Mouse (Mus musculus) neural tube, embryonic 10.5 days (tissue): ENCODE measurements at regions not wholly inside any gene's neighbourhood (a gene's known extent, or its start where the extent isn't known, plus 50 kb on each side); places are given as distances from the start of the nearest gene placed in this dataset.

Source experiments
- DNase-seq: peaks from one replicate; pipeline ENCODE4 v3.0.0-alpha.2; 2017; ENCODE audit warnings: low spot score; ENCODE audit errors: extremely low spot score

- no peak for DNase-seq
Observed at GRCm38 (mm10) chr2:105525111-105525610, 126.0 kb upstream of the Rcn1 start.

GRCm38 (mm10) chr2:105528535-105528934, 129.4 kb upstream of the Rcn1 start:
- no peak for DNase-seq

GRCm38 (mm10) chr2:105544099-105544498, 124.6 kb upstream of the Pax6 start:
- no peak for DNase-seq

- DNase-seq: no peak
Observed at GRCm38 (mm10) chr2:105552092-105552491, 116.6 kb upstream of the Pax6 start.

- DNase-seq: no peak
Observed at GRCm38 (mm10) chr2:105586782-105587181, 81.9 kb upstream of the Pax6 start.

- DNase-seq: no peak
Observed at GRCm38 (mm10) chr2:105594131-105594530, 74.6 kb upstream of the Pax6 start.

GRCm38 (mm10) chr2:105604553-105605116, 64.1 kb upstream of the Pax6 start:
- DNase-seq: no peak

- no peak for DNase-seq
Observed at GRCm38 (mm10) chr2:105607969-105608538, 60.6 kb upstream of the Pax6 start.

- DNase-seq: no peak
Observed at GRCm38 (mm10) chr2:105608756-105609155, 59.9 kb upstream of the Pax6 start.

- DNase-seq: peak; percentile 45
Observed at GRCm38 (mm10) chr2:105611014-105611413, 57.7 kb upstream of the Pax6 start.

- no peak for DNase-seq
Observed at GRCm38 (mm10) chr2:105611651-105612050, 57.0 kb upstream of the Pax6 start.

GRCm38 (mm10) chr2:105612051-105612664, 56.5 kb upstream of the Pax6 start:
- DNase-seq: peak; percentile 77

GRCm38 (mm10) chr2:105612706-105613105, 56.0 kb upstream of the Pax6 start:
- DNase-seq: no peak

GRCm38 (mm10) chr2:105613243-105613642, 55.5 kb upstream of the Pax6 start:
- no peak for DNase-seq

- peak; percentile 64 for DNase-seq
Observed at GRCm38 (mm10) chr2:105615891-105616733, 52.6 kb upstream of the Pax6 start.
